Mouse (Mus musculus): ENCODE data around the gene Akt1s1.

The Akt1s1 gene

DNA sequence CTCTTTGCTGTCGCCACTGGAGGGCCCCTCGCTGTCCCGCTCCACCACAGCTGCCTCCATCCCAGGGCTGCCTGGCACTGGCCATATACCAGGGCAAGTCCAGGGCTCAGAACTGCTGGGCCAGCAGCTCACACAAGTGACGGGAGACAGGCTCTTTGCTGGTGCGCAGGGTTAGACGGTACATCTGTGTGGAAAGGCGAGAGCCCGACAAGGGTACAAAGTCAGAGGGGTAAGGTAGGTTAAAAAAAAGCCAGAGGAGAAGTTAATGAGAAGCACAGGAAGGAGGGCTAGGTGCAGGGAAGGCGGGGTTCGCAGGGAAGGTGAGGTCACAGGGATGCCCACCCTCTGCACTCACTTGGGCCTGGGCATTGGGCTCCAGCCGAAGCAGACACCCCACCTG lies 51.8 kb downstream of the Akt1s1 start:
- DNase-seq (ENCODE audit: low read depth, low spot score), result no peak

DNA sequence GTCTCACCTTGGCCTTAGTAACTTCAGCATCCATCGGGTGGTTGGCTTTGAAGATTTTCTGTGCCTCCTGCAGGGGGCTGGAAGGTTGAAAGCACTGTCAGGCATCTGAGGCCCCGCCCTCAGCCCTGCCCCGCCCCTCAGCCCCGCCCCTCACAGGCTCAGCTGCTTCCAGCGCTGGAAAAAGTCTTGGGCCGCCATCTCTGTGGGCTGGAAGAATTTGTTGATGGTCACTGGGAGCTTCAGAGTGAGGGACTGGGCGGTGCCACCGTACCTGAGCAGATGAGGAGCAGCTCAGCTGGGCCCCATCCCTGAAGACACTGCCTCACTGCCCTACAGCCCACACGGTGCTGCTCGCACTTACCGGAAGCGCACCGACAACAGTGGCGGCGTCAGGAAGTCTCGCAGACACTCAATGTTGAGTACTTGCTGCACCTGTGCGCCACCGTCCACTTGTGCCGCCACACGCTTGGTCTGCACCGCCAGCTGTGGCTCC lies 52.5 kb downstream of the Akt1s1 start:
- DNase-seq (ENCODE audit: low read depth, low spot score), result peak; percentile 82
